Mouse (Mus musculus) heart, postnatal 36 days (tissue): ENCODE results near the gene Actg2. TPM values are rescaled to one million over a fixed set of nuclear protein-coding genes. Genes with fewer than 3 reads are reported as not detected.

Experiments used
- DNase-seq, 2 experiments: peaks; one replicate each; pipeline ENCODE4 v3.0.0; 2021 to 2022
- intact Hi-C: fragments of 180-260 bp; cut with DNase I; formaldehyde crosslinking; loops from one replicate; pipeline ENCODE4 v1.15.1; 2025
- total RNA-seq, 2 experiments: library from RNA; stranded (reverse); gene quantifications; 2 replicates each; pipeline ENCODE4 v1.2.3; 2021

Gene Actg2
- total RNA-seq, 2 experiments from 2014 or later: 1.5 to 2.4 TPM

GRCm38 (mm10) chr6:83482418-83483085 lies 53.5 kb downstream of the Actg2 start:
- intact Hi-C loops: no loop called here
- no peak for DNase-seq

GRCm38 (mm10) chr6:83480019-83480655 lies 55.9 kb downstream of the Actg2 start:
- intact Hi-C loops: no loop called here

GRCm38 (mm10) chr6:83479193-83479592 lies 56.9 kb downstream of the Actg2 start:
- intact Hi-C loops: no loop called here

More at GRCm38 (mm10) chr6:83480019-83480655, 55.9 kb downstream of the Actg2 start:
- DNase-seq: no peak

GRCm38 (mm10) chr6:83478628-83479027 lies 57.4 kb downstream of the Actg2 start:
- intact Hi-C loops: no loop called here
- DNase-seq: no peak

More at GRCm38 (mm10) chr6:83479193-83479592, 56.9 kb downstream of the Actg2 start:
- DNase-seq: no peak

GRCm38 (mm10) chr6:83478217-83478616 lies 57.8 kb downstream of the Actg2 start:
- intact Hi-C loops: no loop called here
- DNase-seq: no peak

GRCm38 (mm10) chr6:83475431-83475830 lies 60.6 kb downstream of the Actg2 start:
- intact Hi-C loops: no loop called here
- no peak for DNase-seq

GRCm38 (mm10) chr6:83473240-83473639 lies 62.8 kb downstream of the Actg2 start:
- DNase-seq: peak; percentile 64 to 72
- intact Hi-C loops: no loop called here

- DNase-seq: no peak
- intact Hi-C loops: no loop called here
Measured at GRCm38 (mm10) chr6:83471739-83472138, 64.3 kb downstream of the Actg2 start.

GRCm38 (mm10) chr6:83464011-83464410 lies 72.1 kb downstream of the Actg2 start:
- intact Hi-C loops: no loop called here
- DNase-seq: no peak

Other genes with a start within 250 kb of the Actg2 start
- gene Mthfd2, start 210.4 kb downstream of the Actg2 start, total RNA-seq: 1 to 10 TPM; 2.2 to 3.0 TPM
- 10 to 100 TPM; 22.9 to 24.9 TPM for gene Mob1a, start 210.2 kb downstream of the Actg2 start, total RNA-seq
- 100 to 1,000 TPM; 329 to 387 TPM for gene Bola3, start 187.1 kb downstream of the Actg2 start, total RNA-seq
- gene Tet3, start 77.2 kb downstream of the Actg2 start, total RNA-seq: 10 to 100 TPM; 27.2 to 27.6 TPM
- 10 to 100 TPM; 31.6 to 32.7 TPM for gene Dguok, start 29.3 kb downstream of the Actg2 start, total RNA-seq
- gene Stambp, start 36.5 kb upstream of the Actg2 start, total RNA-seq: 10 to 100 TPM; 11.9 to 13.8 TPM
- not detected for gene Clec4f, start 119.9 kb upstream of the Actg2 start, total RNA-seq
- under 1 TPM; 0.79 to 0.83 TPM for gene Cd207, start 141.6 kb upstream of the Actg2 start, total RNA-seq
- gene Vax2, start 175.0 kb upstream of the Actg2 start, total RNA-seq: not detected
- not detected for gene Atp6v1b1, start 206.7 kb upstream of the Actg2 start, total RNA-seq
- not detected for gene Ankrd53, start 226.4 kb upstream of the Actg2 start, total RNA-seq
- 10 to 100 TPM; 83.1 to 86.0 TPM for gene Tex261, start 239.5 kb upstream of the Actg2 start, total RNA-seq